Mouse (Mus musculus): ENCODE measurements around the gene 1700029P11Rik. TPM values are rescaled to one million over a fixed set of nuclear protein-coding genes. Genes with fewer than 3 reads are reported as not detected.

Gene 1700029P11Rik
- polyA plus RNA-seq, 1 experiment from 2014 or later: not detected

Other genes with a start within 250 kb of the 1700029P11Rik start
- 5.3 and 6.0 TPM in 2 replicates for gene Zc3h7b, start 235.5 kb upstream of the 1700029P11Rik start, polyA plus RNA-seq (2015; fragmentation: Nextera tagmentation; extraction: Ambion mirVana)
- 90.9 and 100 TPM in 2 replicates for gene Rangap1, start 235.0 kb upstream of the 1700029P11Rik start, polyA plus RNA-seq (2015; fragmentation: Nextera tagmentation; extraction: Ambion mirVana)
- 4.5 and 5.9 TPM in 2 replicates for gene Tef, start 178.1 kb upstream of the 1700029P11Rik start, polyA plus RNA-seq (2015; fragmentation: Nextera tagmentation; extraction: Ambion mirVana)
- 9.0 and 11.9 TPM in 2 replicates for gene Tob2, start 121.7 kb upstream of the 1700029P11Rik start, polyA plus RNA-seq (2015; fragmentation: Nextera tagmentation; extraction: Ambion mirVana)
- gene Phf5a, start 108.6 kb upstream of the 1700029P11Rik start, polyA plus RNA-seq (2015; fragmentation: Nextera tagmentation; extraction: Ambion mirVana): 132 and 139 TPM in 2 replicates
- 105 and 122 TPM in 2 replicates for gene Aco2, start 108.2 kb upstream of the 1700029P11Rik start, polyA plus RNA-seq (2015; fragmentation: Nextera tagmentation; extraction: Ambion mirVana)
- gene Polr3h, start 54.3 kb upstream of the 1700029P11Rik start, polyA plus RNA-seq (2015; fragmentation: Nextera tagmentation; extraction: Ambion mirVana): 77.5 and 82.6 TPM in 2 replicates
- gene Csdc2, start 43.8 kb upstream of the 1700029P11Rik start, polyA plus RNA-seq (2015; fragmentation: Nextera tagmentation; extraction: Ambion mirVana): 1.0 and 1.1 TPM in 2 replicates
- gene Pmm1, start 19.6 kb upstream of the 1700029P11Rik start, polyA plus RNA-seq (2015; fragmentation: Nextera tagmentation; extraction: Ambion mirVana): 24.7 and 25.0 TPM in 2 replicates
- gene Xrcc6, start 7.3 kb downstream of the 1700029P11Rik start, polyA plus RNA-seq (2015; fragmentation: Nextera tagmentation; extraction: Ambion mirVana): 77.5 and 87.7 TPM in 2 replicates
- 12.8 and 13.7 TPM in 2 replicates for gene Desi1, start 53.3 kb downstream of the 1700029P11Rik start, polyA plus RNA-seq (2015; fragmentation: Nextera tagmentation; extraction: Ambion mirVana)
- 224 and 231 TPM in 2 replicates for gene Snu13, start 67.1 kb downstream of the 1700029P11Rik start, polyA plus RNA-seq (2015; fragmentation: Nextera tagmentation; extraction: Ambion mirVana)
- gene 4930407I10Rik, start 78.6 kb downstream of the 1700029P11Rik start, polyA plus RNA-seq (2015; fragmentation: Nextera tagmentation; extraction: Ambion mirVana): not detected in 2 replicates
- gene Mei1, start 89.5 kb downstream of the 1700029P11Rik start, polyA plus RNA-seq (2015; fragmentation: Nextera tagmentation; extraction: Ambion mirVana): not detected in 2 replicates
- 8.2 and 9.9 TPM in 2 replicates for gene Ccdc134, start 147.4 kb downstream of the 1700029P11Rik start, polyA plus RNA-seq (2015; fragmentation: Nextera tagmentation; extraction: Ambion mirVana)
- gene Srebf2, start 166.6 kb downstream of the 1700029P11Rik start, polyA plus RNA-seq (2015; fragmentation: Nextera tagmentation; extraction: Ambion mirVana): 64.2 and 70.2 TPM in 2 replicates
- 0.08 and 0.10 TPM in 2 replicates for gene Shisa8, start 232.3 kb downstream of the 1700029P11Rik start, polyA plus RNA-seq (2015; fragmentation: Nextera tagmentation; extraction: Ambion mirVana)
- 0.38 and 0.87 TPM in 2 replicates for gene Tnfrsf13c, start 243.8 kb downstream of the 1700029P11Rik start, polyA plus RNA-seq (2015; fragmentation: Nextera tagmentation; extraction: Ambion mirVana)